Mouse (Mus musculus): ENCODE results near the gene Dusp15.

GRCm38 (mm10) chr2:152941776-152942175 is 9.7 kb downstream of the Dusp15 start:
- TF ChIP-seq CTCF (IDR thresholded peaks at IDR 0.05; ENCODE audit: extremely low read depth, insufficient read depth, insufficient read length, insufficient replicate concordance), result no peak
- no peak for TF ChIP-seq POLR2A (IDR thresholded peaks at IDR 0.05; ENCODE audit: low read depth, low read length)

All from spleen, adult 2 months (tissue).